Mouse (Mus musculus) heart, postnatal 0 days (tissue): ENCODE results near the gene Pld3.

Experiments used
- CTCF ChIP-seq: IDR thresholded peaks from 2 replicates; pipeline ENCODE4 v1.5.1; 2016; ENCODE audit warnings: antibody characterized with exemption, control low read depth, low read depth
- EP300 ChIP-seq: IDR thresholded peaks from 2 replicates; pipeline ENCODE4 v1.6.1; 2016; ENCODE audit warnings: antibody characterized with exemption, low read depth

- TF ChIP-seq CTCF: no peak
- TF ChIP-seq EP300: no peak
Measured at GRCm38 (mm10) chr7:27590088-27590487, 37.1 kb upstream of the Pld3 start.
